Mouse (Mus musculus): ENCODE measurements at regions not wholly inside any gene's neighbourhood (a gene's known extent, or its start where the extent isn't known, plus 50 kb on each side); places are given as distances from the start of the nearest gene placed in this dataset.
"Not testable (repeated sequence)": the region's sequence is repeated elsewhere in the genome, so short reads cannot be mapped to it uniquely, and the experiment has no call there.

DNA sequence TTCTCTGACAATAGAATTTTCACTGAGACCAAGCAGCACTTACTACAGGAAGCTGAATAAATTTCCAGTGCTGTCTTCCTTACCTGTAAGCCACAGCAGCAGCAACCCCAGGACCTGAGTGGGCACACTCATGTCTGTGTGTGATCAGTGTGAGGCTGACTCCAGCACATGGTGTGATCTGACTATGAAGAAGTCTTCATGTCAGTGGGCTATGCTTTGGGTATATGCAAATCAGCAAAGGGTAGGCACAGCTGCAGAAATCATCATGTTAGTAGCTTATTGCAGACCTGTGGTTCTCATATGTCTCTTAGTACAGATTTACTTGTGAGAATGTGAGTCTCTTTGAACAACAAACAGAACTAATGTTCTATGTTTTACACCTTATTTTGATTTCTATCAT, 1027.2 kb downstream of the Rpia start:
- DNase-seq (ENCODE audit: low spot score) (no peak), ATAC-seq (ENCODE audit: insufficient read depth, low FRiP score, low TSS enrichment) (no peak)
- no peaks in the 10 kb centered on the region for H3K9me3 ChIP-seq (ENCODE audit: control insufficient read depth, low read length)
- H3K36me3 ChIP-seq (ENCODE audit: control insufficient read depth, insufficient read depth, low read length): no peaks in the 10 kb centered on the region
- no peak overlapping the region for H3K4me2 ChIP-seq (ENCODE audit: low read depth)
- H3K4me3 ChIP-seq (ENCODE audit: low read depth, low read length): no peak overlapping the region
- no peaks in the 10 kb centered on the region for H3K27me3 ChIP-seq (ENCODE audit: control insufficient read depth, insufficient read depth, low read length)
- no peak overlapping the region for H3K9ac ChIP-seq (ENCODE audit: low read length)
- no peaks in the 10 kb centered on the region for H3K4me1 ChIP-seq (ENCODE audit: control insufficient read depth, insufficient read depth, low read length)
- no peak overlapping the region for H3K27ac ChIP-seq (ENCODE audit: low read depth, low read length)

DNA sequence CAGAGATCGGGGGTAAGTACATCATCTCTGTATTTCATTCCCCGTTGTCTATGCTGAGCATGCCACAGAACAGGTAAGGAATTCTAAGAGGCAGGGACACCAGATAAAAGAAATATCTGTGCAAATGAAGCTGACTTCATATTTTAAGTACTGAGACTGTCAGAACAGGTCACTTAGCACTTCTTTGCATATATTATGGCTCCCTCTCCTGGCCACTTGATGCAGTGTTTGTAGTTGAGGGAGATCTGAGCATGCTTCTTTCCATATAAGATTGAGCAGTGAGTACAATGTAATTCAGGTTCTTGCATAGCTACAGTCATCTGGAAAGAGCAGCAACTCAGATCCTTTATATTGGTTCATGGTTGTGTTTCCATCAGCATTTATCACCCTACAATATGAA, 1033.4 kb downstream of the Rpia start:
- Histone ChIP-seq H3K4me1 (ENCODE audit: control insufficient read depth, insufficient read depth, low read length) (no peaks in the 10 kb centered on the region), H3K36me3 (ENCODE audit: control insufficient read depth, insufficient read depth, low read length) (no peaks in the 10 kb centered on the region), H3K9ac (ENCODE audit: low read length) (no peak overlapping the region), H3K9me3 (ENCODE audit: control insufficient read depth, low read length) (no peaks in the 10 kb centered on the region), H3K27me3 (ENCODE audit: control insufficient read depth, insufficient read depth, low read length) (no peaks in the 10 kb centered on the region), H3K4me2 (ENCODE audit: low read depth) (no peak overlapping the region), H3K4me3 (ENCODE audit: low read depth, low read length) (no peak overlapping the region), H3K27ac (ENCODE audit: low read depth, low read length) (no peak overlapping the region)
- DNase-seq (ENCODE audit: low spot score) (peak; percentile 14), ATAC-seq (ENCODE audit: insufficient read depth, low FRiP score, low TSS enrichment) (no peak)
- WGBS: 92% methylated on average over 2 of the region's 2 CpGs

DNA sequence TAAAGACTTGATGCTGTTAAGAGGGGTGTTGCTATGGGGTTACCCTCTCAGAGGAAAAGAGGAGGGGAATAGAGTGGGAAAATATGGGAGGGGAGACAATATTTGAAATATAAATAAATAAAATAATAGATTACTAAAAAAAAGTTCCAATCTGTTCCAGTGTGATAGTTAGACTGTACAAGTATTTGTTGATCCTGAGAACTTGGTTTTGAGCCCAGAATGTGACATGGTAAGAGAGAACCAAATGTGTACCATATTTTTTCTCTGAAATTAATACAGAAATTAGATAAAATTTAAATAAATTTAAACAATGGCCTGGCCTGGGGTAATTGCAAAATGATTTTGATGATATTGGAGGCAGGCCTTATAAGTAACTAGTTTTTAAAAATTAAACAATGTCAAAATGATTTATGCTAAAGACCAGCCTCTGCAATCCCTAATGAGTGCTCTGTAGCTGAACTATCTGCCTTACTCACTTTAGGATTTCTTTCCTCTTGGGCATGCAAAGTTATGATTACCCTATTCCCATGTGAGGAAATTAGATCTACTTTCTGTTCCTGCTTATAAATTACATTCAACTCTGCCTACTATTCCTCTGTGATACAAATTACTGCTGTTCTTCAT, 1052.9 kb downstream of the Rpia start:
- no peak overlapping the region for H3K9ac ChIP-seq (ENCODE audit: low read length)
- ATAC-seq (ENCODE audit: insufficient read depth, low FRiP score, low TSS enrichment) (no peak), DNase-seq (ENCODE audit: low spot score) (no peak)
- no peaks in the 10 kb centered on the region for H3K9me3 ChIP-seq (ENCODE audit: control insufficient read depth, low read length)
- H3K4me1 ChIP-seq (ENCODE audit: control insufficient read depth, insufficient read depth, low read length): no peaks in the 10 kb centered on the region
- no peaks in the 10 kb centered on the region for H3K36me3 ChIP-seq (ENCODE audit: control insufficient read depth, insufficient read depth, low read length)
- H3K4me3 ChIP-seq (ENCODE audit: low read depth, low read length): no peak overlapping the region
- H3K4me2 ChIP-seq (ENCODE audit: low read depth): no peak overlapping the region
- H3K27me3 ChIP-seq (ENCODE audit: control insufficient read depth, insufficient read depth, low read length): no peaks in the 10 kb centered on the region
- no peak overlapping the region for H3K27ac ChIP-seq (ENCODE audit: low read depth, low read length)

GRCm38 (mm10) chr6:69732866-69733265, 1059.2 kb downstream of the Rpia start:
- not testable (repeated sequence) for H3K4me1 ChIP-seq (ENCODE audit: control insufficient read depth, insufficient read depth, low read length); H3K36me3 ChIP-seq (ENCODE audit: control insufficient read depth, insufficient read depth, low read length); H3K27ac ChIP-seq (ENCODE audit: low read depth, low read length); H3K4me3 ChIP-seq (ENCODE audit: low read depth, low read length); H3K9me3 ChIP-seq (ENCODE audit: control insufficient read depth, low read length); H3K9ac ChIP-seq (ENCODE audit: low read length); ATAC-seq (ENCODE audit: insufficient read depth, low FRiP score, low TSS enrichment); H3K27me3 ChIP-seq (ENCODE audit: control insufficient read depth, insufficient read depth, low read length); H3K4me2 ChIP-seq (ENCODE audit: low read depth)
- 23% methylated on average over 1 of the region's 1 CpGs for WGBS
- peak; percentile 10 for DNase-seq (ENCODE audit: low spot score)

- Histone ChIP-seq H3K27me3 (ENCODE audit: control insufficient read depth, insufficient read depth, low read length) (no peaks in the 10 kb centered on the region), H3K4me2 (ENCODE audit: low read depth) (no peak overlapping the region), H3K9me3 (ENCODE audit: control insufficient read depth, low read length) (no peaks in the 10 kb centered on the region), H3K4me3 (ENCODE audit: low read depth, low read length) (no peak overlapping the region), H3K36me3 (ENCODE audit: control insufficient read depth, insufficient read depth, low read length) (no peaks in the 10 kb centered on the region), H3K9ac (ENCODE audit: low read length) (no peak overlapping the region), H3K27ac (ENCODE audit: low read depth, low read length) (no peak overlapping the region), H3K4me1 (ENCODE audit: control insufficient read depth, insufficient read depth, low read length) (no peaks in the 10 kb centered on the region)
- no peak for ATAC-seq (ENCODE audit: insufficient read depth, low FRiP score, low TSS enrichment)
- DNase-seq (ENCODE audit: low spot score): no peak
Observed at GRCm38 (mm10) chr6:69726362-69726761, 1065.7 kb downstream of the Rpia start.

GRCm38 (mm10) chr6:69702813-69703212, 1089.2 kb downstream of the Rpia start:
- H3K27me3 ChIP-seq (ENCODE audit: control insufficient read depth, insufficient read depth, low read length); ATAC-seq (ENCODE audit: insufficient read depth, low FRiP score, low TSS enrichment); DNase-seq (ENCODE audit: low spot score); H3K4me3 ChIP-seq (ENCODE audit: low read depth, low read length); H3K4me2 ChIP-seq (ENCODE audit: low read depth); H3K27ac ChIP-seq (ENCODE audit: low read depth, low read length); H3K9ac ChIP-seq (ENCODE audit: low read length); H3K4me1 ChIP-seq (ENCODE audit: control insufficient read depth, insufficient read depth, low read length); H3K9me3 ChIP-seq (ENCODE audit: control insufficient read depth, low read length); H3K36me3 ChIP-seq (ENCODE audit: control insufficient read depth, insufficient read depth, low read length): not testable (repeated sequence)
- 65% methylated on average over 2 of the region's 2 CpGs for WGBS

- Histone ChIP-seq H3K4me3 (ENCODE audit: low read depth, low read length) (no peak overlapping the region), H3K4me2 (ENCODE audit: low read depth) (no peak overlapping the region), H3K9me3 (ENCODE audit: control insufficient read depth, low read length) (no peaks in the 10 kb centered on the region), H3K36me3 (ENCODE audit: control insufficient read depth, insufficient read depth, low read length) (no peaks in the 10 kb centered on the region), H3K27me3 (ENCODE audit: control insufficient read depth, insufficient read depth, low read length) (no peaks in the 10 kb centered on the region), H3K9ac (ENCODE audit: low read length) (no peak overlapping the region), H3K4me1 (ENCODE audit: control insufficient read depth, insufficient read depth, low read length) (no peaks in the 10 kb centered on the region), H3K27ac (ENCODE audit: low read depth, low read length) (no peak overlapping the region)
- ATAC-seq (ENCODE audit: insufficient read depth, low FRiP score, low TSS enrichment) (no peak), DNase-seq (ENCODE audit: low spot score) (no peak)
- WGBS: 63% methylated on average over 1 of the region's 1 CpGs
Observed at GRCm38 (mm10) chr6:69681172-69681571, 1110.9 kb downstream of the Rpia start.

DNA sequence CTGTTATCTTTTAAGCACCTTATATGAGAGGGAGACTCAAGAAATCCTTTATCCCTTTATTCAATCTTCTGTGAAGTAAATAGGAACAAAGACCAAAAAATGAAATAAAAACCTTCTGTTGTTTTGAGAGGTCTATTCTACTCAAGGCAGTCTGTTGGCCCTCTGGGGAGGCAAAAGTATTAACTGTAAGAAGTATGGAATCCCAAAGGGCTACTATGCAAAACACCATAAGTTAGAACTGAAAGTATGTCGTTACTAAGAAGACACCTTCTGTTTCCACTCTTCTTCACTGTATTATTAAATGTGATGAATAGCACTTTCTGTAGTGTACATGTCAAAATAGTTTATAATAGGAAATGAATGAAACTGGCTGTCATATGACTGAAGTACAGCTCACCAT, 1129.6 kb downstream of the Rpia start:
- H3K4me2 ChIP-seq (ENCODE audit: low read depth); H3K27me3 ChIP-seq (ENCODE audit: control insufficient read depth, insufficient read depth, low read length); H3K27ac ChIP-seq (ENCODE audit: low read depth, low read length); DNase-seq (ENCODE audit: low spot score); H3K9ac ChIP-seq (ENCODE audit: low read length); H3K4me1 ChIP-seq (ENCODE audit: control insufficient read depth, insufficient read depth, low read length); H3K36me3 ChIP-seq (ENCODE audit: control insufficient read depth, insufficient read depth, low read length); H3K4me3 ChIP-seq (ENCODE audit: low read depth, low read length); H3K9me3 ChIP-seq (ENCODE audit: control insufficient read depth, low read length); ATAC-seq (ENCODE audit: insufficient read depth, low FRiP score, low TSS enrichment): not testable (repeated sequence)
- WGBS: 81% methylated on average over 1 of the region's 1 CpGs

All from neural tube, embryonic 11.5 days (tissue).